Mouse (Mus musculus): ENCODE data around the gene Rnd3. TPM values are rescaled to one million over a fixed set of nuclear protein-coding genes. Genes with fewer than 3 reads are reported as not detected.

Gene Rnd3
- polyA plus RNA-seq, 1 experiment from 2014 or later = 31.3 TPM

- Histone ChIP-seq H3K9me3 (ENCODE audit: control insufficient read depth, low read length) (no peaks in the 10 kb centered on the region), H3K4me2 (ENCODE audit: low read length) (no peak overlapping the region), H3K4me1 (ENCODE audit: control insufficient read depth in 2 of 2, insufficient read depth in 2 of 2, low read length in 2 of 2) (no peaks in the 10 kb centered on the region), H3K27me3 (ENCODE audit: control insufficient read depth, insufficient read depth, low read length) (peaks cover 40% of the 10 kb centered on the region), H3K9ac (ENCODE audit: low read length) (no peak overlapping the region), H3K36me3 (ENCODE audit: control insufficient read depth, insufficient read depth, low read length) (no peaks in the 10 kb centered on the region), H3K27ac (replicated peaks in 1 of 2; ENCODE audit: control insufficient read depth in 1 of 2, insufficient read depth in 1 of 2, low read depth in 2 of 2, low read length in 2 of 2) (no peak overlapping the region), H3K4me3 (ENCODE audit: control insufficient read depth in 1 of 2, insufficient read depth in 1 of 2, low read depth in 1 of 2, low read length in 2 of 2) (no peak overlapping the region)
- ATAC-seq (ENCODE audit: insufficient number of reproducible peaks, insufficient read depth, low FRiP score, low read depth) = no peak
- 90% methylated on average over 2 of the region's 2 CpGs for WGBS
These were observed 12.2 kb upstream of the Rnd3 start for GRCm38 (mm10) chr2:51161110-51161509.

GRCm38 (mm10) chr2:51148454-51148853 is 457 bp downstream of the Rnd3 start:
- no peak; the same call in 1 of the 2 replicates for ATAC-seq (ENCODE audit: insufficient number of reproducible peaks, insufficient read depth, low FRiP score, low read depth)
- peak overlapping the region; percentile 71 to 79 for H3K4me3 ChIP-seq (ENCODE audit: control insufficient read depth in 1 of 2, insufficient read depth in 1 of 2, low read depth in 1 of 2, low read length in 2 of 2)
- no peaks in the 10 kb centered on the region for H3K9me3 ChIP-seq (ENCODE audit: control insufficient read depth, low read length)
- 0% methylated on average over 20 of the region's 20 CpGs for WGBS
- H3K36me3 ChIP-seq (ENCODE audit: control insufficient read depth, insufficient read depth, low read length) = no peaks in the 10 kb centered on the region
- H3K27ac ChIP-seq (replicated peaks in 1 of 2; ENCODE audit: control insufficient read depth in 1 of 2, insufficient read depth in 1 of 2, low read depth in 2 of 2, low read length in 2 of 2) = peak overlapping the region; percentile 88 to 95
- peaks cover 9 to 29% of the 10 kb centered on the region in 2 experiments for H3K4me1 ChIP-seq (ENCODE audit: control insufficient read depth in 2 of 2, insufficient read depth in 2 of 2, low read length in 2 of 2)
- H3K9ac ChIP-seq (ENCODE audit: low read length) = peak overlapping the region; percentile 94
- H3K4me2 ChIP-seq (ENCODE audit: low read length) = peak overlapping the region; percentile 80
- peaks cover 19% of the 10 kb centered on the region for H3K27me3 ChIP-seq (ENCODE audit: control insufficient read depth, insufficient read depth, low read length)

- no peaks in the 10 kb centered on the region for H3K36me3 ChIP-seq (ENCODE audit: control insufficient read depth, insufficient read depth, low read length)
- no peaks in the 10 kb centered on the region for H3K9me3 ChIP-seq (ENCODE audit: control insufficient read depth, low read length)
- H3K4me2 ChIP-seq (ENCODE audit: low read length) = peak overlapping the region; percentile 80
- H3K4me3 ChIP-seq (ENCODE audit: control insufficient read depth in 1 of 2, insufficient read depth in 1 of 2, low read depth in 1 of 2, low read length in 2 of 2) = peak overlapping the region; percentile 71 to 79
- H3K4me1 ChIP-seq (ENCODE audit: control insufficient read depth in 2 of 2, insufficient read depth in 2 of 2, low read length in 2 of 2) = peaks cover 9 to 33% of the 10 kb centered on the region in 2 experiments
- peak overlapping the region; percentile 94 for H3K9ac ChIP-seq (ENCODE audit: low read length)
- H3K27ac ChIP-seq (replicated peaks in 1 of 2; ENCODE audit: control insufficient read depth in 1 of 2, insufficient read depth in 1 of 2, low read depth in 2 of 2, low read length in 2 of 2) = peak overlapping the region; percentile 88 to 95
- WGBS = under 1% methylated on average over 20 of the region's 20 CpGs
- H3K27me3 ChIP-seq (ENCODE audit: control insufficient read depth, insufficient read depth, low read length) = peaks cover 15% of the 10 kb centered on the region
- ATAC-seq (ENCODE audit: insufficient number of reproducible peaks, insufficient read depth, low FRiP score, low read depth) = peak; percentile 18; the same call in 1 of the 2 replicates
These were observed 875 bp downstream of the Rnd3 start for GRCm38 (mm10) chr2:51148065-51148407.

GRCm38 (mm10) chr2:51147318-51148064 is 1.4 kb downstream of the Rnd3 start:
- peak; percentile 61 for ATAC-seq (ENCODE audit: insufficient number of reproducible peaks, insufficient read depth, low FRiP score, low read depth)
- Histone ChIP-seq H3K4me3 (ENCODE audit: control insufficient read depth in 1 of 2, insufficient read depth in 1 of 2, low read depth in 1 of 2, low read length in 2 of 2) (peak overlapping the region; percentile 71 to 79), H3K36me3 (ENCODE audit: control insufficient read depth, insufficient read depth, low read length) (no peaks in the 10 kb centered on the region), H3K9ac (ENCODE audit: low read length) (peak overlapping the region; percentile 94), H3K9me3 (ENCODE audit: control insufficient read depth, low read length) (no peaks in the 10 kb centered on the region), H3K27ac (replicated peaks in 1 of 2; ENCODE audit: control insufficient read depth in 1 of 2, insufficient read depth in 1 of 2, low read depth in 2 of 2, low read length in 2 of 2) (peak overlapping the region; percentile 88 to 95), H3K4me2 (ENCODE audit: low read length) (peak overlapping the region; percentile 80), H3K27me3 (ENCODE audit: control insufficient read depth, insufficient read depth, low read length) (peaks cover 13% of the 10 kb centered on the region), H3K4me1 (ENCODE audit: control insufficient read depth in 2 of 2, insufficient read depth in 2 of 2, low read length in 2 of 2) (peaks cover 9 to 36% of the 10 kb centered on the region in 2 experiments)
- under 1% methylated on average over 35 of the region's 45 CpGs for WGBS

- Histone ChIP-seq H3K27me3 (ENCODE audit: control insufficient read depth, insufficient read depth, low read length) (peaks cover 8% of the 10 kb centered on the region), H3K4me3 (ENCODE audit: control insufficient read depth in 1 of 2, insufficient read depth in 1 of 2, low read depth in 1 of 2, low read length in 2 of 2) (peak overlapping the region; percentile 71 to 79), H3K27ac (replicated peaks in 1 of 2; ENCODE audit: control insufficient read depth in 1 of 2, insufficient read depth in 1 of 2, low read depth in 2 of 2, low read length in 2 of 2) (peak overlapping the region; percentile 88 to 95), H3K36me3 (ENCODE audit: control insufficient read depth, insufficient read depth, low read length) (no peaks in the 10 kb centered on the region), H3K4me2 (ENCODE audit: low read length) (peak overlapping the region; percentile 80), H3K9me3 (ENCODE audit: control insufficient read depth, low read length) (no peaks in the 10 kb centered on the region), H3K9ac (ENCODE audit: low read length) (peak overlapping the region; percentile 94), H3K4me1 (ENCODE audit: control insufficient read depth in 2 of 2, insufficient read depth in 2 of 2, low read length in 2 of 2) (peaks cover 12 to 42% of the 10 kb centered on the region in 2 experiments)
- peak; percentile 44; the same call in 1 of the 2 replicates for ATAC-seq (ENCODE audit: insufficient number of reproducible peaks, insufficient read depth, low FRiP score, low read depth)
- under 1% methylated on average over 18 of the region's 18 CpGs for WGBS
These were observed 2.0 kb downstream of the Rnd3 start for GRCm38 (mm10) chr2:51146871-51147317.

- H3K9me3 ChIP-seq (ENCODE audit: control insufficient read depth, low read length) = no peaks in the 10 kb centered on the region
- H3K4me2 ChIP-seq (ENCODE audit: low read length) = peak overlapping the region; percentile 80
- H3K4me3 ChIP-seq (ENCODE audit: control insufficient read depth in 1 of 2, insufficient read depth in 1 of 2, low read depth in 1 of 2, low read length in 2 of 2) = peak overlapping the region; percentile 43 to 71
- 14% methylated on average over 7 of the region's 7 CpGs for WGBS
- H3K9ac ChIP-seq (ENCODE audit: low read length) = peak overlapping the region; percentile 94
- H3K4me1 ChIP-seq (ENCODE audit: control insufficient read depth in 2 of 2, insufficient read depth in 2 of 2, low read length in 2 of 2) = peaks cover 16 to 51% of the 10 kb centered on the region in 2 experiments
- H3K27ac ChIP-seq (replicated peaks in 1 of 2; ENCODE audit: control insufficient read depth in 1 of 2, insufficient read depth in 1 of 2, low read depth in 2 of 2, low read length in 2 of 2) = peak overlapping the region; percentile 49 to 95; a peak in 3 of 4 replicates
- H3K27me3 ChIP-seq (ENCODE audit: control insufficient read depth, insufficient read depth, low read length) = peaks cover 8% of the 10 kb centered on the region
- no peak for ATAC-seq (ENCODE audit: insufficient number of reproducible peaks, insufficient read depth, low FRiP score, low read depth)
- H3K36me3 ChIP-seq (ENCODE audit: control insufficient read depth, insufficient read depth, low read length) = no peaks in the 10 kb centered on the region
These were observed 3.0 kb downstream of the Rnd3 start for GRCm38 (mm10) chr2:51145838-51146470.

- Histone ChIP-seq H3K9ac (ENCODE audit: low read length) (no peak overlapping the region), H3K36me3 (ENCODE audit: control insufficient read depth, insufficient read depth, low read length) (no peaks in the 10 kb centered on the region), H3K27ac (replicated peaks in 1 of 2; ENCODE audit: control insufficient read depth in 1 of 2, insufficient read depth in 1 of 2, low read depth in 2 of 2, low read length in 2 of 2) (0 out of 4 replicates have a peak overlapping the region, but pooled peaks of 1 of the 2 experiments have one; percentile 0), H3K9me3 (ENCODE audit: control insufficient read depth, low read length) (no peaks in the 10 kb centered on the region), H3K27me3 (ENCODE audit: control insufficient read depth, insufficient read depth, low read length) (no peaks in the 10 kb centered on the region), H3K4me2 (ENCODE audit: low read length) (peak overlapping the region; percentile 35), H3K4me3 (ENCODE audit: control insufficient read depth in 1 of 2, insufficient read depth in 1 of 2, low read depth in 1 of 2, low read length in 2 of 2) (no peak overlapping the region; a peak in 1 of 4 replicates), H3K4me1 (ENCODE audit: control insufficient read depth in 2 of 2, insufficient read depth in 2 of 2, low read length in 2 of 2) (peaks cover 24 to 64% of the 10 kb centered on the region in 2 experiments)
- WGBS = 46% methylated on average over 6 of the region's 6 CpGs
- ATAC-seq (ENCODE audit: insufficient number of reproducible peaks, insufficient read depth, low FRiP score, low read depth) = no peak
These were observed 4.4 kb downstream of the Rnd3 start for GRCm38 (mm10) chr2:51144380-51145120.
